Mouse (Mus musculus) gastrocnemius, adult 2 months (tissue): Measurements from ENCODE around the gene 3830403N18Rik. TPM values are rescaled to one million over a fixed set of nuclear protein-coding genes. Genes with fewer than 3 reads are reported as not detected.
"Not testable (repeated sequence)": the region's sequence is repeated elsewhere in the genome, so short reads cannot be mapped to it uniquely, and the experiment has no call there.

ENCODE experiments used
- DNase-seq: peaks from one replicate; pipeline ENCODE4 v3.0.0; 2022
- H3K27ac ChIP-seq: fragments of 200-600 bp; 2 replicates; pipeline ENCODE4 v1.8.1; 2022; ENCODE audit warnings: mild to moderate bottlenecking
- H3K4me3 ChIP-seq: fragments of 200-600 bp; 2 replicates; pipeline ENCODE4 v1.8.1; 2022; ENCODE audit warnings: mild to moderate bottlenecking, moderate library complexity
- CTCF ChIP-seq: fragments of 200-600 bp; IDR thresholded peaks from 2 replicates; pipeline ENCODE4 v1.8.1; 2022; ENCODE audit warnings: antibody characterized with exemption, mild to moderate bottlenecking, moderate library complexity
- intact Hi-C: fragments of 180-260 bp; cut with DNase I; formaldehyde crosslinking; loops from one replicate; pipeline ENCODE4 v1.15.1; 2025
- long read RNA-seq, 2 experiments: library from polyadenylated mRNA; stranded (forward); transcript quantifications; one replicate each; pipeline ENCODE4 v2.0.0; 2021
- total RNA-seq, 2 experiments: library from RNA; stranded (reverse); gene quantifications; 2 replicates each; pipeline ENCODE4 v1.2.3; 2021

The 3830403N18Rik gene
- not detected for total RNA-seq
- long read RNA-seq, experiment 1 = 0 reads
- long read RNA-seq, experiment 2 = 0 reads

DNA sequence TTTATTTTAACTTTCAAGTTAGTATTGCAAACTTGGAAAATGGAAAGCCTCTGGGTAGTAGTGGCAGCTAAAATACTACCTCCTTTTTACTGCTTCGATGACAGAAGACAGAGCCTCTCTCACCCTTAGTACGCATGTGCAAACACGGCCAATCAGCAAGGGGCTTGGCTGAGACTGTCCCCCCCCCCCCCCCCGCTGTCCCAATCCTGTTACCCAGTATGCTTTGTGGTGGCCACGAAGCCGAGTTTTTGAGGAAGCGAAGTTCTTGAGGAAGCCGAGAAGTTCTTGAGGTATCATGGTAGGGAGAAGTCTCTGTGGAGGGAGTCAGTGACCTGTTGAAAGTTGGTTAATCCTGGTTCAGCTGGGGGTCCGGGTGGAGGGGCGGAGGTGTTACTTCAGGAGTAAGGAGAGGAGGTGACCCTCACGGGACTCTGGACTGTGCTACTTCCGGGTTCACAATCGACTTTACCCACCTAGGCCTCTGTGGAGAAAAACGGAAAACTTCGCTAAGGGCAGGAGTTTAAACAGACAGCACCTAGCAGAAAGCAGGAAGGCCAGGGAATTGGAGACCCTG lies at the start of gene 3830403N18Rik:
3830403N18Rik (plus strand) TSS at position 237 of the 574 bp plus-strand sequence.
- H3K27ac ChIP-seq, DNase-seq, H3K4me3 ChIP-seq, intact Hi-C loops: not testable (repeated sequence)

DNA sequence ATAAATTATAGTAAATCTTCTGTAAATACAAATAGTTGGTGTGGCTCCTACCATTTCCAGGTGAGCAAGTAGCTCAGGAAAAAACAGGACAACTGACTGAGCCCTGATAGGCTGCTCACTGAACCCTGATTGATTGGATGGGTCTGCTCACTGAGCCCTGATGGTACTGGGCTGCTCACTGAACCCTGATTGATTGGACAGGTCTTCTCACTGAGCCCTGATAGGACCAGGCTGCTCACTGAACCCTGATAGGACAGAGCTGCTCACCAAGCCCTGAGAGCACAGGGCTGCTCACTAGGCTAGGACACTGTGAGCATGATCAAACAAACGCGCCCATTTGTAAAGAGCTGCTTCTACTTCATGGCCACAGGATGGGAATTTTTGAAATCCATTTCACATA lies 15.0 kb downstream of the 3830403N18Rik start:
- H3K4me3 ChIP-seq = no peak overlapping the region
- intact Hi-C loops = no loop called here
- H3K27ac ChIP-seq = no peak overlapping the region
- TF ChIP-seq CTCF = no peak
- no peak for DNase-seq

DNA sequence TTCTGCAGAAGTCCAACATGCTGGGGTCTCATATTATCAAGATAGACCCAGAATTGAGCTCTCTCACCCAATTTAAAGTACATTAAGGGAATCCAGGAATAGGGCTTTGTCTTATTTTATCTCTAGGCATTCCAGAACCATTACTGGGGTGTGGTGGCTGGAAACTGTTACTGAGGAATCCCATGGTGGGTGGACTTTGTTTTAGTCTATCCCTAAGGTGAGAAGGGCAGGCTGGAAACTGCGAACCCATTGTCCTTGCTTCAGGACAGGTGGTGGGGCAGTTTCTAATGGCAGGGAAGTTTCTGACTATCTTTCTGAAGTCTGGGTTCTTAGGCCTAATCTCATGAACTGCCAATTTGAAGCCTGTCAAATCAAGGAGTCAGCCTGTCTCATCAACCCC lies 50.1 kb downstream of the 3830403N18Rik start:
- DNase-seq, H3K27ac ChIP-seq, H3K4me3 ChIP-seq, intact Hi-C loops: not testable (repeated sequence)

Other genes starting within 250 kb of the 3830403N18Rik start
- not detected for gene Gm773, start 76.3 kb downstream of the 3830403N18Rik start, total RNA-seq
- gene Zfp449, start 209.8 kb downstream of the 3830403N18Rik start, total RNA-seq = 1 to 10 TPM; 2.1 to 3.5 TPM
- gene Smim10l2a, start 238.0 kb downstream of the 3830403N18Rik start, total RNA-seq = not detected